Mouse (Mus musculus) regulatory T cell (primary cell): Measurements from ENCODE around the gene Aff3.

ENCODE experiments used
- in situ Hi-C: fragments of 300-600 bp; cut with MboI, MseI; formaldehyde crosslinking; loops from one replicate; pipeline ENCODE4 v1.15.1; 2025; ENCODE audit warnings: high pct_unique_total_duplicates

Aff3 gene

DNA sequence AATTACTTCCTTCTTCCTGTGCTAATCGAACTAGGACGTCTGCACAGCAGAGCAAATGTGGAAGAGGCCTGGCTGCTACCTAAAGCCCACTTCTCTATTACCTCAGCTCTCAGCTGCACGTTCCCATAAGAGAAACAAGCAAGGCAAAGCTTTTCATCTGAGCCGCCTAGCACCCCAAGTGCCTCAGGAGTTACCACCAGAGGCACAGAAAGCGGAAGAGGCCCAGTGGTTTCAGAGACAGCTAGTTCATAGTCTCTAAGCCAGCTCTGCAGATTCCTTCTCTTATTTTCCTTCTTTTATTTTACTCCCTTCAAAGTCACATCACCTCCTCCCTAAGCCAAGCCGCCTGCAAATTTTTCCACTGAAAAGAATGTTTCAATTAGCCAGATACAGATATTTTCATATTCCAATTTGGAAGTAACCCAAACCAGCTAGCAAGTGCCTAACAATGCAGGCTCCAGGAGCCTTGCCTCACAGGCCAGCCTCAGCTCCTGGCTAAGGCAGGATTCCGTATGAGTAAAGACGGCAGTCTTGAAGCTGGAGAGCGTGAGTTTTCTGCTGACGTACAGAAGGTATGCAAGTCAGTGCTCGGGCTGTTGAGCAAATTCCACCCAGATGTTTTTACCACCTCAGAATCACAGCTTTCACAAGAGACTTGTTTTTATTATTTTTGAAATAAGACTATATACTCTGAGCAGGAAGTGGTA is 62.8 kb downstream of the Aff3 start:
- in situ Hi-C loops, result no loop called here

DNA sequence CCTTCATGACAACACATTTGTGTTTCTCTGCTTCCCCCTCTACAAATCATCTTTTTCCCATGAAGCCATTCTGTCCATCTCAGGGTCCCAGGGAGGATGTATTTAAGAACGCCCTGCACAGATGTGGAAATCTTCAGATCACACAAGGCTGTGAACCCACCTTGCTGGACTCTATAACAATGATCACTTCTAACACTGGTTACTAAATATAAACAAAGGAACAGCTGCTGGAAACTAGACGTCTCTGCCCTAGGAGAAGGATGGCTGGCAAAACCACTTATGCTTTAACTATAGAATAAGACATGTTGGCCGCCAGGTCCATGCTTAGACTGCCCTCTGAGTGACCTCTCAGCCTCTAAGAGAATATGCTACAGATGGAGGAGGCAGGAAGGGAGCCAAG is 69.4 kb downstream of the Aff3 start:
- in situ Hi-C loops, result no loop called here

DNA sequence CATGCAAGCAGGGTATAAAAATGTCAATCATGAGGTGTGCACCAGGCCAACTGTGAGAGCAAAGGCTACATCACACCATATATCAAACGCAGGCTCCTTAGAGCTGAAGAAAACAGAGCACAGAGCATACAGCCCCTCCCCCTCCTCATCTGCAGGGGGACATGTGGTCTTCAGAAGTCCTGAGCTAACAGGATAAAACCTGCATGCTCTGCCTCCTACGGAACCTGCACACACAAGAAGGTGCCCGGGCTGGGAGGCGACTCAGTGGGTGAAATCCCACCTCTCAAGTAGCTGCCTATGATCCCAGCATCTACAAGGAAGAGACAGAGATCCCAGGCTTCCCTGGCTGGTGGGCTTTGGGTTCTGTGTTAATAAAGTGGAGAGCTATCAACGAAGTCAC is 70.0 kb downstream of the Aff3 start:
- in situ Hi-C loops, result no loop called here

DNA sequence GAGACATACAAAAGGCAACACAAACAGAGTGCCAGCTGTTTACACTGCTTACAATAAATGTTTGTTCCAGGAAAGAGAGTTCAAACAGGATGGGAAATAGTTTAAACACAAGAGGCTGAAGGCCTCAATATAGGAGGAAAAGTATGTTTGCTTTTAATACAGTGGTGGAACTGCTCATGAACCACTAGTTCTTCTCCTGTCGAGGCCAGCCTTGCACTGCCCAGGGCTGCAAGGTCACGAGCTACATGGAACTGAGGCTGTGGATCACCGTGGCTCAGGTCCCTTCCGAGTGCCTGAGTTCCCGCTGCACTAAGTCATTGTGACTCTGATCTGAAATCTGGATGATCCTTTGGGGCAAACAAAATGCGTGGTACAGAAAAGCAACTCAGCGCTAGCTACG is 73.6 kb downstream of the Aff3 start:
- in situ Hi-C loops, result no loop called here

DNA sequence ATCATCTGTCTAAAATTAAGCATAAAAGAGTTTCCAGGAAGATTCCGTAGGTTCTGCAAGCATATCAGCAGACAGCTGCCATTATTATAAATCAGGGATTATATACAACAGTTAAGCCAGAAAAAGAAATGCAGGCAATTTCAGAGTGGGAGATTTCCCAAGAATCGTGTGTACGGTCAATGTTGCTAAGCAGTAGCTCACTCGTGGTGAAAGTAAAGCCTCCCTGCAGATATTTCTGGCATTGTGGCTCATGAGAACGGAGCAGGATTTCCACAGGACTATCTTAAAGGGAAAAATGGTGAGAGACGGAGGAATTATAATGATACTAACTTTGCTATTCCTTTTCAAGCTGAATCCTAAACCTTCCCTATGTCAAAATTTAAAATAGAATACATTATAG is 76.0 kb downstream of the Aff3 start:
- in situ Hi-C loops, result no loop called here

DNA sequence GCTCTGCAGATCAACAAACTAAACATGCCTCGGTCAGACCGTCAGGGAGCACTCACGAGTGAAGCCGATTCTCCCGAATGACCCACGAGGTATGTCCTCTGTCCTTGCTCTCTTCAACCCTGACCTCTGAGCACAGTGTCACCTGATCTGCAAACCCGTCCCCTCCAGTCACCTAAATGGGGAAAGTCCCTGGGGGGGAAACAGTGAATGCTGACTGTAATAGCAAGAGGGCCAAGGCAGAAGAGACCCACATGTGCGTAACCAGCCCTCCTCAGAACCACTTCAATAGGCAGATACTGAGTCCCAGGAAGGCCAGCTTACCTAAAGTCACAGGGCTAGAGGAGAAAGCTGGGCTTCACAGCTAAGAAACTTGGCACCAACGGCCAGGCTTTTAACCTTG is 82.4 kb downstream of the Aff3 start:
- in situ Hi-C loops, result no loop called here

DNA sequence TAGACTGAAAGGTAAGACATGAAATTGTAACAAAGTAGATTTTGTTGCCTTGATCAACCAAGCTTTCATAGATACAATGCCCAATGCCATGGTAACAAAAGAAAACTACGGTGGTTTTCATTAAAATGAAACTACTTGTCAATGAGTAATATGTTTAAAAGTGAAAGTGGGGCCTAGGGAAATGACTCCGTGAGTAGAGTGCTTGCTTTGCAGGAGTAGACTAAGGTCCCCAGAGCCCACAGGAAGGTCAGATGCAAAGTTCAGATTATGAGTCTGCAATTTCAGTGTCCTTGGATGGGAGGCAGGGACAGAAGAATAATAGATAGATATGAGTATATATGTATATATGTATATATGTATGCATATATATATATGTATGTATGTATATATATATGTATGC is 84.2 kb downstream of the Aff3 start:
- in situ Hi-C loops, result no loop called here

DNA sequence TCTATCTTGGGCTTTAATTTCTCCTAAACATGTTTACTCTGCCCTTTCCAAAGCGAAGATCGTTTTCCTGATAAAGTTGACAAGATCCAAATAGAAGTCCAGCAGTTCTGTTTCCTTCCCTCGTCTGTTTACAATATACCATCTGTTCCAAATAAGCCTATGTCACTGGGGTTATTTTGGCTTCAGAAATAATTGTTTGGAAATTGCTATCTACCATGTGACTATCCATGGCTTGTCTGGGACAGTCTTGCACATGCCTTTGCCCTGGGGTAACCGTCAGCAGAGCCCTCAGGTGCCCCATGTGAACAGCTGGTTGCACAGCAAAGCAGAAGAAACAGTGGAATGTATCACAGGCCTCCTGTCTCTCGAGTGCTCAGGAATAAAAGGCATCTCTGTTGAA is 86.4 kb downstream of the Aff3 start:
- in situ Hi-C loops, result no loop called here

DNA sequence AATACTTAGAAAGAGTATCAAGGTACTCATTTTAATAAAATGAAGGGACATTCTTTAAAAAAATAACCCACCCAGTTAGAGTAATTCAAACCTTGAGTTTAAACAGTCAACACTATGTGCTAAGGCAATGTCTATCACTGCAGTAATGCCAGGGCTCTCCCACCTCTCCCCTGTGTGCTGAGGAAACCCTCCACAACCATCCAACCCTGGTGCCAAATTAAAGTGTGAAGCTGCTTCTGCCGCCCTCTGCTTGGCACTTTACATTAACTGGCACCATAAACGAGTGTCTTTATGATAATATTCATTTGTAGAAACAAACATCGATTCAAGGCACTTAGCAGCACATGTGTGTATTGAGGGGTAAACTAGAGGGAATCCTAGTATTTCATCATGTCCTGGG is 97.0 kb downstream of the Aff3 start:
- in situ Hi-C loops, result no loop called here

DNA sequence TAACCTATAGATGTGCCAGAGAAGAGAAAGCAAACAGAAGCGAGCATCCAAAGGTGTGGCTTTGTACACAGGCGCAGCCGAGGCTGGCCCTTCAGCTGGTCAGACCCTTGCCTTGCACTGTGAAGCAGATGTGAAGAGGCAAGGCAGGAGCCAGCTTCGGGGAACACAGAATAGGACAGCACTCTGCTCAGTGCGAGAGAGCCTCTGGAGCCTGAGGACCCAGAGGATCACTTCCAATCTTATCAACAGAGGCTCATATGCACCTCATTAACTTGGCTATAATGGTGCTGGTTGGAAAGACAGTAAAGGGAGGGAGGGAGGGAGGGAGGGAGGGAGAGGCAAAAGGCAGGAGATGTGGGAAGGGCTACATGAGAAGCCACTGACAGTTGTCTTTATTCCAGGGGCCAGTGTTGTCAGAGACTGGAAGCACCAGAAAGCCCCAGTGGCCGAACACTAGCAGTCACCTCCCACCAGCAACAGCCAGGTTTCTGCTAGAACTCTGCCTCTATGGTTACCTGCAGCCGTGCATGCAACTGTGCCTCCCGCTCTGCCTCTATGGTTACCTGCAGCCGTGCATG is 98.6 kb downstream of the Aff3 start:
- in situ Hi-C loops, result no loop called here

DNA sequence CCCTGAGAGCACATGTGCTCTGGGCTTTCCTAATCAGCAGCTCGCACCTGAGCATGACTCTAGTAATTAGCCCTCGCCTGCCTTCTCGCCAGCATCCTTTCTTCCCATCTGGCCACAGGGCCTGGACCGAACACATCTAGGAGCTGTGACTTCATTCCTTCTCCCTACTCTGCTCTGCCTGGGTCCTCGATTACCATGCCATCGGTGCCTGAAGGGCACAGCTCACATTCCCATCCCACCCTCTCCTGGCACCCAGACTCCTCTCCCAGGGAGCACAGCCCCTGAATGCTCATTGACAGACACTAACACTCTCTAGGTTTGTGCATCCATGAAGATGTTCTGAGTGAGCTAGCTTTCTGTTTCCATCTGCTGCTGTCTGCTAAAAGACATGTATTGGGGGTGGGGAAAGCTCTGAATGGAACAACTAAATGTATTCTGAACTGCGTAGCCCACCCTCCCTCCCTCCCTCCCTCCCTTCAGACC is 99.4 kb downstream of the Aff3 start:
- in situ Hi-C loops, result no loop called here

DNA sequence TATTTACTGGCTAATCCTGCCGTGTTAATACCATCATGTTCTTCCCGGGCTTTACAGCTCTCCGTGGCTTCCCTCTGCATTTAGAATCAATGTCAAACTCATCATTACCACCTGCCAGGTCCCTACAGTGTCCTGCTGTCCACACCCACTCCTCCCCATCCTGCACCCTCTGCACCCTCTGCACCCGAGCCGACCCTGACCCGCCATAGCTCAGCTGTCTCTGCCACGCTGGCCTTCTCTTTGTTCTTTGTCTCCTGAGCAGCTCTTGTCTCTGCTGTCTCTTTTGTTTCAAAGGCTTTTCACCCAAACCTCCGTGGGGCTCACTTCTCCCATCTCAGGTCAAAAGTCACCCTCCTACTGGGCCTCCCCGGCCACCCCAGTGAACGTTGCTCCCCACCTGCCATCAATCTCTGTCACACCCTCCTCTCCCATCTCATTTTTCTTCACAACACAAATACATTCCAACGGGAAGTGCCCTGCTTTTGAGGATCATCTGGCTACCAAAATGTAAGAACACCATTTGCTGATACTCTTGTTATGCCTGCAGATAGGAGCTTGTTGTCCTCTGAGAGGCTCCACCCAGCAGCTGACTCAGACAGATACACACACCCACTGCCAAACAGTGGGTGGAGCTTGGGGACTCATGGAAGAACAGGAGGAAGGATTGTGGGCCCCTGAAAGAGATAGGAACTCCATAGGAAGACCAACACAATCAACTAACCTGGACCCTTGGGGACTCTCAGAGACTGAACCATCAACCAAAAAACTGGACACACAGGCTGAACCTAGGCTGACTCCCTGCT is 102.2 kb downstream of the Aff3 start:
- in situ Hi-C loops, result no loop called here

DNA sequence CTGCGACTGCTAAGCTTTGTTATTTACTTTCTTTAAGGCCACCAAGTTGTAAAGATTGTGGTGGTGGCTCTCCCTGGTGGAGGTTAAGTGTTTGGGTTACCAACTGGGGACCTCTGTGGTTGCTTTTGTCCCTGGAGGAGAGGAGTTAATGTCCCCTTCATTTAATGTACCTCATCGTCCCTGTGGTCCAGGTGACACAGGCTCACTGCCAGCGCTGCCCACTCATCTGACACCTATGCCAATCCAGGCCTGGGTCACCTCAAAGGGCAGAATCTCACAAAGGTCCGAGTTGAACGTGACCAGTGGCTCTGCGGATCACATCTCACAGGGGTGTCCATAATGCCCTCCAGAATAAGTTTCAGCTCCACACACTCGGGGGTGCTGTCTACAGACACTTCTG is 103.4 kb downstream of the Aff3 start:
- in situ Hi-C loops, result no loop called here

DNA sequence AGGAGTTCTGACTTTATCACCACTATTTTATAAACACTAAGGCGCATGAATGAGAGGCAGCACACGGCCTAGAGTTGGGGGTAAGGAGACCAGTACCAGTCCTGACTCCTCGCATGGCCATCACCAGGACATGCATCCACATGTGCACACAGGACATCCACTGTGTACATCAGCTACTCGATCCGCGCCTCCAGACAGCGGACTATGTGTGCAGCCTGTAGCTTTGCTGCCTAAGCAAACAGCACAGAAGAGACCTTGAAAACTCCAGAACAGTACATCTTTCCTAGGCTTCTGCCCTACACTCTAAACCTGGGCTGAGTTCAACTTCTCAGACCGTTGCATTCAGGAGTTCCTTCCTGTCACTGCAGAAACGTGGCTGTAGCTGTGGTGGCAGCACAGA is 104.1 kb downstream of the Aff3 start:
- in situ Hi-C loops, result no loop called here

DNA sequence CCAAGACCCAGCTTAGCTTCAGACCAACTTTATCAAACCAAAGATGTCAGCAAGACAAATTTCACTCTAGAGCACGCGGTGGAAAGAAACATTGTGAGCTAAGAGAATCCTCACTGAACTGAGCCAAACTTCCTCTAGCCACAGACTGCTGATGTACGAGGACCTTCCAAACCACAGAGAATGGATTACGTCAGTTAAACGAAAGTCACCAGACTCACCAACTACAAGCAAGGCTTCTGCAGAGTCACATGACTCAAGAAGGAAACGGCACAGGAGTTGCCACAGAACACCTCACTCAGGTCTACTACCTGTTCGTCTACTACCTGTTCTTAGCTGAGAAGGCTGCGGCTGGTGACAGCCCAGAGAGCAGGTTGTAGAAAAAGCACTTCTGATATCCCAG is 107.1 kb downstream of the Aff3 start:
- in situ Hi-C loops, result no loop called here

DNA sequence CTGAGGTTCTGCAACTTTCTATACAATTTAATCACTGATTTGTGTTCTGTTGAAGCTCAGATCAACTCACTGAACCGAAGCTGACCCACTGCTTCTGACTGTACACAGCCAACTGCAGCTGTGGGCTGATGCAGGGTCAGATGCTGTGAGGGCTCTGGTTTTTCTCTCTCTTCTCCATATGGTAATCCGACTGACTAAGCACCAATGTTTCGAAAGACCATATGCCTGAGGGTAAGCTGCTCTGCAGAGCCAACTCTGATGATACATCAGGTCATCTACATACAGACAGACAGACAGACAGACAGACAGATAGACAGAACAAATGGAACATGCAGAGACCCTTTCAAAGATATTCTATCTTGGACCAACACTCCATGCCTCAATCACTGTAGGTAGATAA is 110.2 kb downstream of the Aff3 start:
- in situ Hi-C loops, result no loop called here

DNA sequence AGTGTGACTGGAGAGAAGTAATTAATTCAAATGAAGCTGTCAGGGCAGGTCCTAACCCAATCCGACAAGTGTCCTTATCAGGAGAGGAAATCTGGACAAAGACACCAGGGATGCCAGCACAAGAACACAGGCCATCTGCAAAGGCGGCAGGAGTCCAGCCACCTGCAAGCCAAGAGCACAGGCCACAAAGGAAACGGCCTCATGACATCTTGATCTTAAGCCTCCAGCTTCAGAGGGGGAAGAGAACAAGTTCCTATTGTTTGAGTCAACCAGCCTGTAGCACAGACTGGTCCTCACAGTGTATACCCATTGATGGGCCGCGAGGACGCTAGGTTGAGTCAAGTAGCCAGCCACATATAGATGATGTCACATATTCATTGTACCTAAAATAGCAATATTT is 111.7 kb downstream of the Aff3 start:
- in situ Hi-C loops, result no loop called here

DNA sequence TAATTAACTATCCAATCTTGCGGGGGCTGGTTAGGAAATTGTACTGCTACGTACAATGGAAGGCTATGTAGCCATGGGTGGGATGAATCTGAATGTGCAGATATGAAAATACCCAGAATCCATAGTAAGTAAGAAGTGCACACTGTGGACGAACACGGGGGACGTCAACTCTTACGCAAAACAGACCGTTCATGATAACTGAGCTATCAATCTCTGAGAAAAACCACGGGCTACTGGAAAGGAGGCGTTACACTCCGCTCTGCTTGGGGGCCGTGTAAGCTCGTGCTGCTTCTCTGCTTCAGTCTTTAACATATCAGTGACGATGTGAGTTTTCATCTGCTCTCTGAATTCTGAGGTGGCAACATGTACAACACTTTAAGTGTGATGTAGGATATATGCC is 114.2 kb downstream of the Aff3 start:
- in situ Hi-C loops, result no loop called here

DNA sequence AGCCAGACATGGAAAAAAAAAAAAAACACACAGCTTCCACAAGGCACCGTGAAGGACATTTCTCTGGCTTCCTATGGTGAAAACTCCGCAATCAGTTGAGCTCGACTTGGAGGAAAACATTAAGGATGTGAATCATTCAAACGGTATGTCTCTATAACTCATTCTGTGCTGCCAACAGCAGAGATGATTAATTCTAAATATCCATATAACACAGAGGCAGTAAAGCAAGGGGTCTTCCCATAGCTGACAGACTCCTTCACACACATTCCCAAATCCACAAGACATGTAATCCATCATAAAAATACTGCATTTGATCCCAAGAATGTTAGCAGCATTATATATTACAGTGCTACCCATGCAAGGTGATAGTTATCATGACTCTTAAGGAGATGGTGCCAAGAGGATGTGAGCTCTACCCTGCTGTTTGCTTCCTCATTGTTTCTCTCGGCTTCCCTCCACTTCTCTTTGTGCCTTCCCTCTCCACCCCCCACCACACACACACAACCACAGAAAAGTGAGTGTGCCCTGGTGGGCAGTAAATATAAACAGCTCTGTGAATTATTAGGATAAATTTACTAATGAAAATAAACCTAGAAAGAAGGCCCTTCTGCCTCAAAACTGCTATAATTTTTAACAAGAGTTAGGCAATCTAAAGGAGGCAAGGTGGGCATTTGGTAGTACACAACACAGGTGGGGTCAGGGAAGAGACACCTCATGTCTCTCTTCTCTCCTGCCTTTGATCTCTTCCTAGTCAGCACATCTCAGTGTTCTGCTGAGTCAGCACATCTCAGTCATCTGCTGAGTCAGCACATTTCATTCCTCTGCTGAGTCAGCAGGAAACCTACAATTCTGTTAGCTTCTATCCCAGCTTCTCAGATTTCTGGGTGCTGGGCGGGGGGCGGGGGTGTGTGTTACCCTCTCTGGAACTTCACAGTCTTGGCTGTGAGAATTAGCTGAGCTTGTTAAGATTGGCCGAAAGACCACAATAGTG is 115.8 kb downstream of the Aff3 start:
- in situ Hi-C loops, result no loop called here

DNA sequence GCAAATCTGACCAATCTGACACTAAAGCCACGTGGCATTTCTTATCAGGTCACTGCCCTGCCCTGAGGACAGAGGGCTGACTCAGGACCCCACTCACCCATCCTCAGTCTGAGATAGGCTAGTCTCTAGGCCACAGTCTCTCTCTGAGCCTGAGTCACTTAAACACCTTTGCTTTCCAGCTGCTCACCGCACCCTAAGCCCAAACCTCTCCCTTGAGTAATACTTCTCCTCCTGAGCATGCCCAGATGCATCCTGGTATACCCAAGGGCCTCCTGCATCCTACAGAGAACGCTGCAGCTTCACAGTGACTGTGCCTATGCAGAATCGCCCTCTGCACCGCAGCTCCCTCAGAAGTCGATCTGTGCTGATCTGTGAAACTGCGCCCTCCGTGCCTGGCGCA is 117.1 kb downstream of the Aff3 start:
- in situ Hi-C loops, result no loop called here

DNA sequence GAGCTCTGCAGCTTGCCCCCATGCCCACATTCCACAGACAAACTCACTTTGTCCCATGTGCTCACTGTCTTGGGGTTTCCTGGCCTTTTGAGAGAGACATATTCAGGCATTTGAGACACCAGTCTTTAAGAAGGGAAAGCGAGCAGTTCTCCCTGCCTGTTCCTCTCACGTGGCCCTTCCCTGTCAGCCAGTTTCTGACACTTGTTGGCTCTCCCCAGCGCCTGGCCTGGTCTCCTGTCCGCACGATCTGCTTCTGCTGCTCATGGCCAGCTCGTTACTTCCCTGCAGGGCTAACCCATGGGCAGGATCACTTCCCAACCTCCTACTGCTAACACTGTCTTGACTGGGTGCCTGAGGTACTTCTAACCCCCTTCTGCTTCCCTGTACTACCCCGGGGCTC is 118.1 kb downstream of the Aff3 start:
- in situ Hi-C loops, result no loop called here
